Mouse (Mus musculus): Measurements from ENCODE around the gene Gm17545. TPM values are rescaled to one million over a fixed set of nuclear protein-coding genes. Genes with fewer than 3 reads are reported as not detected.

Gene Gm17545
- total RNA-seq, 2 experiments from 2014 or later, result not detected

DNA sequence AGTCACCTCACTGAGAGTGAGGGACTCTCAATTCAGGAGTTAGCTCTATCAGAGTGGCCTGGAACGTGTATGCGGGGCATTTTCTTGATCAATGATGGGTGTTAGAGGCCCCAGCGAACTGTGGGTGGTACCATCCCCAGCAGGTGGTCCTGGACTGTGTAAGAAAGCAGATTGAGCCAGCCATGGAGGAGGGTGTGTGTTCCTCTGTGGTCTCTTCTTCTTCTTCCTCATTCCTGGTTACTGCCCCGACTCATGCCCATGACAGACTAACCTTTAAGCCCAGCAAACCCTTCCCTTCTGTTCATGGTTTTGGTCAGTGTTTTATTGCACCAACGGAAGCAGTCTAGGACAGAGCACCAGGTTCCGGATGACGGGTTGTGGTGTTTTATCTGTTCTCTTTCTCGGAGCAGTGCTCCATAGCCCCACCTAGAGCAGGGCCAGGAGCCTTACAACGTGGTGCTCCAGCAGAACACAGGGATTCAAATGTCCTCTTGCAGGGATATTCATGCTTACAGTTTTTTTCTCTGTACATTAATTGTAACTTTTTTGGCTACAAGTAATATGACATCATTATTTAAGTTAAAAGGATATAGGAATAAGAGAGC lies 40.2 kb downstream of the Gm17545 start:
- no peak for DNase-seq

DNA sequence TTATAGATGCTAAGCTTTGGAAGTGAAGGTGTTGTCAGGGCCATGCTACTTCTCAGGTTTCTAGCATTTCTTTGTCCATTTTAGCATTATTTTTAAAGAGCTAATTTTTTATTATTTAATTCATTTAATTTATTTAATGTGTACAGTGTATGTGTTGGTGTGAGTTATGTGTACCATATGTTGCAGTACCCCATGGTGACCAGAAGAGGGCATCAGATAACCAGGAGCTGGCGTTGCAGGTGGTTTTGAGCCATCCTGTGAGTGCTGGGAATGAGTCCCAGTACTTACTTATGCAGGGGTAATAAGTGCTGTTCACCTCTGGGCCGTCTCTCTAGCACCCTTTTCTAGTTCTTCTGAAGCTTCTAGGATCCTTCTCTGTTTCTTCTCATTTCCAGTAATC lies 41.0 kb downstream of the Gm17545 start:
- DNase-seq, result no peak

GRCm38 (mm10) chr9:22497021-22497767 lies 43.1 kb downstream of the Gm17545 start:
- no peak for DNase-seq

GRCm38 (mm10) chr9:22502972-22503371 lies 48.9 kb downstream of the Gm17545 start:
- DNase-seq, result no peak

DNA sequence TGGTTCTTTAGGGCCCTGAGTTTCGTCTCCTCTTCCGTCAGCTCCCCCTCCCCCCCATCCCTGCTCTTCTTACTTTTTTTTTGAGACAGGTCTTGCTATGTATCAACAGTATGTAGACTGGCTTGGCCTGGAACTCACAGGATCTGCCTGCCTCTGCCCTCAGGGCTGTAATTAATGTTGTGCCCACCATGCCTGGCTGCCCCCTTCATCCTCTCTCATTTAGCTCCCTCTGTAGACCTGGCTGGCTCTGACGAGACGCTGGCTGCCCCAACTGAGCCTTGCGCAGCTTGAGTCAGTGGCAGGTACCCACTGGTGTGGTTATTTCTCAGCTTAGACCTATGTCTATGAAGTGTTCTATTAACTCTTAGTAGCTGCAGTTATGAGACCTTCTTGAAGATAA lies 49.5 kb downstream of the Gm17545 start:
- no peak for DNase-seq

- no peak for DNase-seq
Observed at GRCm38 (mm10) chr9:22505574-22505973, 51.5 kb downstream of the Gm17545 start.

Other genes starting within 250 kb of the Gm17545 start
- 1 to 10 TPM; 6.6 to 7.9 TPM for gene Zfp809, start 228.6 kb upstream of the Gm17545 start, total RNA-seq (2021)
- gene Zfp599, start 194.4 kb upstream of the Gm17545 start, total RNA-seq (2021), result not detected
- gene Zfp810, start 146.6 kb upstream of the Gm17545 start, total RNA-seq (2021), result under 1 TPM; 0.91 to 0.95 TPM
- 1 to 10 TPM; 1.2 to 1.4 TPM for gene Anln, start 65.1 kb upstream of the Gm17545 start, total RNA-seq (2021)
- gene 9530077C05Rik, start 42.8 kb upstream of the Gm17545 start, total RNA-seq (2021), result under 1 TPM; 0.20 to 0.86 TPM
- gene Rp9, start 15.5 kb downstream of the Gm17545 start, total RNA-seq (2021), result 10 to 100 TPM; 30.1 to 31.2 TPM
- gene Bbs9, start 21.4 kb downstream of the Gm17545 start, total RNA-seq (2021), result 1 to 10 TPM; 7.3 to 7.8 TPM